Mouse (Mus musculus) liver, embryonic 14.5 days (tissue): ENCODE data around the gene Grik5.
A peak's percentile ranks its signal among the peaks of the same experiment; 100 is the strongest.

Experiments
- CTCF ChIP-seq: IDR thresholded peaks from 2 replicates; pipeline ENCODE4 v1.5.1; 2016; ENCODE audit warnings: antibody characterized with exemption, low read depth, control low read depth
- EP300 ChIP-seq: IDR thresholded peaks from 2 replicates; pipeline ENCODE4 v1.6.1; 2016; ENCODE audit warnings: antibody characterized with exemption, low read depth

DNA sequence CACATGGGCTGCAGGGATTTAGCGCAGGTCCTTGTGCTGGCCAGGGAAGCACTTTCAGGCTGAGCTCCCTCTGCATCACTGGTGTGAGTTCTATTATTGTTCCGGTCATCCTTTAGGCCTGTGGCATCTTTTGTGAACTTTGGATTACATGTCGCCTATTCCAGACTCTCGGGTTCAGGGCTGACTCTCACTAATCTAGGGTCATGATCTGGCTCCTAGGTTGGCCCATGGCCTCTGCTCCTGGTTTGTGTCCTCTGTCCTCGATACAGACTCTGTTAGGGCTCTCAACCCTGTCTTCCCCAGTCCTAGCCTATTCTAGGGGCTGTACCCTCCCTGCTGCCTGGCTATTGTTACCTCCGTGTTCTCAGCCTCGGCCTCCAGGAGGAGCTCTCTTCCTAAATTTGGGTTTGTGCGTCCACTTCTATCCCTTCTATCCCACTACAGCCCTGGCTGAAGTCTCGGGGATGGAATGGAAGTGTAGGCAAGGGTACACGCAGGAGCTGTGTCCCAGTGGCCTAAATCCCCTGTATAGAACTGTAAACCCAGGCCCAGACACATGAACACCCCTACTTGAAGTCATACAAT, 46.2 kb downstream of the Grik5 start:
- TF ChIP-seq CTCF: peak; percentile 38; the same call in 1 of the 2 replicates
- TF ChIP-seq EP300: no peak
